ENCODE assay signal across 23 mouse cellular contexts in the genomic region with DNA sequence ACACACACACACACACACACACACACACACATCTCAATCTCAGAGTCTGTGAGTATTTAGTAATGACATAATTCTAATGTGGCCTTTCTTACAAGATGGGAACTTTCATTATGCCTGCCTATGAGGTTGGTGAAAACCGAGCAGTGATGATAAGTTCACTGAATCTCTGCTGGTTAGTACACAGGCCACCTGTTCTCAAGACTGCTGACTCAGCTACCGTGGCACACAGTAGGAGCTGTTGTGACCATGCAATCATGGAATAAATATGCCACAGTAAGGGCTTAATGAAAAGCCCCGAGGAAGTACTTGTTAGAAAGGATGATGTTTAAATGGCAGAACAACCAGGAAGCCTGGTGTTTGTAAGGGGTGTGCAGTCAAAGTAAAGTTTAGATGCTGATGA.
DNase-seq lines count a peak whose midpoint lies in the region; ATAC-seq and TF ChIP-seq lines count a peak whose summit lies in the region.
"Had no signal": no experiment of that assay in that cellular context is flagged by ENCODE, and none has a peak within 500 bp of the region (broad histone marks: within the 10 kb centered on the region; RNA-seq: fewer than 3 reads in every experiment).

No protein-coding gene starts in this region.

- TF ChIP-seq RAD21 in CH12.LX (IDR thresholded peaks at IDR 0.05; ENCODE audit: low read depth, low read length) = no peak

- no peak overlapping the region for H3K4me2 ChIP-seq in forebrain, embryonic 12.5 days
- H3K4me2 ChIP-seq in forebrain, embryonic 14.5 days (ENCODE audit: low read length) = no peak overlapping the region
- no peak overlapping the region for H3K4me2 ChIP-seq in CH12.LX (ENCODE audit: insufficient read depth, low read depth, poor library complexity, severe bottlenecking)
- H3K4me2 ChIP-seq in midbrain, embryonic 11.5 days = no peak overlapping the region

- no peak for DNase-seq in forebrain, embryonic 14.5 days (ENCODE audit: low spot score)
- DNase-seq in CH12.LX (ENCODE audit: extremely low read depth) = no peak
- DNase-seq in ES-E14 (ENCODE audit: low read depth, low spot score) = no peak
- no peak for DNase-seq in midbrain, embryonic 11.5 days (ENCODE audit: low spot score, missing footprints)
- no peak for DNase-seq in lung, postnatal 4 days
- DNase-seq: adrenal gland, adult 2 months; adrenal gland, adult 8-10 months; adrenal gland, postnatal 10 days; adrenal gland, postnatal 14 days; adrenal gland, postnatal 25 days; adrenal gland, postnatal 36 days; B cell, adult 2 months; cerebellum, adult 11 months; cerebellum, adult 11-12 months; cerebellum, adult 18-20 months; cerebellum, adult 2 months had no signal

- no peaks in the 10 kb centered on the region for H3K9me3 ChIP-seq in forebrain, embryonic 12.5 days
- H3K9me3 ChIP-seq in forebrain, embryonic 14.5 days (replicated peaks; ENCODE audit: control insufficient read depth, low read length) = no peaks in the 10 kb centered on the region
- H3K9me3 ChIP-seq in CH12.LX (replicated peaks; ENCODE audit: low read length) (no peaks in the 10 kb centered on the region), ES-E14 (ENCODE audit: control insufficient read depth, insufficient read depth, low read depth, low read length) (no peaks in the 10 kb centered on the region)
- no peaks in the 10 kb centered on the region for H3K9me3 ChIP-seq in midbrain, embryonic 11.5 days (ENCODE audit: control insufficient read depth, low read length)
- H3K9me3 ChIP-seq: G1E had no signal

- WGBS in forebrain, embryonic 12.5 days = 83% methylated on average over 3 of the region's 3 CpGs
- WGBS in forebrain, embryonic 14.5 days = 84% methylated on average over 3 of the region's 3 CpGs
- 73% methylated on average over 3 of the region's 3 CpGs for WGBS in midbrain, embryonic 11.5 days

- in situ Hi-C loops in CH12.LX (cut with MboI; ENCODE audit: low pct_ligation_motif_present, low pct_unique_long_range_greater_than_20kb, low sequenced_read_pairs) = no loop called here
- in situ Hi-C loops in ES-E14 (cut with MboI; ENCODE audit: low sequenced_read_pairs in 2 of 2, unreplicated experiment in 2 of 2) = no loop called here

- H3K4me3 ChIP-seq in forebrain, embryonic 12.5 days (replicated peaks) = no peak overlapping the region
- H3K4me3 ChIP-seq in forebrain, embryonic 14.5 days (ENCODE audit: low read depth, low read length) = no peak overlapping the region
- no peak overlapping the region for H3K4me3 ChIP-seq in CH12.LX (replicated peaks in 1 of 3; ENCODE audit: low read depth in 2 of 3, low read length in 2 of 3, poor library complexity in 1 of 3)
- H3K4me3 ChIP-seq in ES-E14 (ENCODE audit: insufficient read depth in 1 of 2, low read depth in 1 of 2, low read length in 2 of 2, poor library complexity in 1 of 2, severe bottlenecking in 1 of 2) = no peak overlapping the region
- H3K4me3 ChIP-seq in midbrain, embryonic 11.5 days (ENCODE audit: low read depth, low read length) = no peak overlapping the region

- H3K9ac ChIP-seq in forebrain, embryonic 12.5 days = no peak overlapping the region
- H3K9ac ChIP-seq in forebrain, embryonic 14.5 days (ENCODE audit: low read length) = no peak overlapping the region
- no peak overlapping the region for H3K9ac ChIP-seq in CH12.LX (ENCODE audit: insufficient read depth, low read depth)
- no peak overlapping the region for H3K9ac ChIP-seq in ES-E14 (ENCODE audit: insufficient read depth, low read depth, low read length, poor library complexity, severe bottlenecking)
- no peak overlapping the region for H3K9ac ChIP-seq in midbrain, embryonic 11.5 days (ENCODE audit: low read length)

- H3K79me2 ChIP-seq in CH12.LX (replicated peaks; ENCODE audit: control insufficient read depth, extremely low read depth, insufficient read depth, poor library complexity, severe bottlenecking) = no peaks in the 10 kb centered on the region

- H3K27ac ChIP-seq in forebrain, embryonic 12.5 days = no peak overlapping the region
- H3K27ac ChIP-seq in forebrain, embryonic 14.5 days (ENCODE audit: low read depth, low read length) = no peak overlapping the region
- no peak overlapping the region for H3K27ac ChIP-seq in CH12.LX (ENCODE audit: insufficient read depth, low read depth)
- H3K27ac ChIP-seq in ES-E14 (ENCODE audit: insufficient read depth, low read depth, low read length, poor library complexity, severe bottlenecking) = no peak overlapping the region
- no peak overlapping the region for H3K27ac ChIP-seq in midbrain, embryonic 11.5 days (ENCODE audit: low read depth, low read length)

- H3K4me1 ChIP-seq in forebrain, embryonic 12.5 days = no peaks in the 10 kb centered on the region
- H3K4me1 ChIP-seq in forebrain, embryonic 14.5 days (ENCODE audit: control insufficient read depth, insufficient read depth, low read length) = no peaks in the 10 kb centered on the region
- H3K4me1 ChIP-seq in CH12.LX (ENCODE audit: control insufficient read depth in 1 of 2, insufficient read depth in 2 of 2) = no peaks in the 10 kb centered on the region
- no peaks in the 10 kb centered on the region for H3K4me1 ChIP-seq in ES-E14 (ENCODE audit: control insufficient read depth in 2 of 2, insufficient read depth in 2 of 2, low read length in 2 of 2, poor library complexity in 1 of 2)
- no peaks in the 10 kb centered on the region for H3K4me1 ChIP-seq in midbrain, embryonic 11.5 days (ENCODE audit: control insufficient read depth, insufficient read depth, low read length)

- peak; percentile 27; the same call in 1 of the 2 replicates for ATAC-seq in forebrain, embryonic 12.5 days (ENCODE audit: low FRiP score)
- ATAC-seq in forebrain, embryonic 14.5 days = no peak
- 0 out of 2 replicates have a peak, but pooled peaks have one; percentile 15 for ATAC-seq in megakaryocyte, adult 5-6 weeks (ENCODE audit: poor library complexity, severe bottlenecking)
- no peak for ATAC-seq in midbrain, embryonic 11.5 days (ENCODE audit: low FRiP score)
- no peak for ATAC-seq in monocyte, adult 5-6 weeks (replicated peaks; ENCODE audit: insufficient number of reproducible peaks, low FRiP score, low TSS enrichment, poor library complexity, severe bottlenecking)
- ATAC-seq: activated CD4-positive, CD25-positive, alpha-beta regulatory T cell, adult 4 months; CD4-positive, CD25-positive, alpha-beta regulatory T cell, adult 4 months; Patski had no signal

- H3K36me3 ChIP-seq in forebrain, embryonic 12.5 days (replicated peaks) = no peaks in the 10 kb centered on the region
- no peaks in the 10 kb centered on the region for H3K36me3 ChIP-seq in forebrain, embryonic 14.5 days (ENCODE audit: control insufficient read depth, insufficient read depth, low read length)
- no peaks in the 10 kb centered on the region for H3K36me3 ChIP-seq in CH12.LX (replicated peaks in 1 of 2; ENCODE audit: control insufficient read depth in 1 of 2, insufficient read depth in 1 of 2, low read length in 1 of 2)
- H3K36me3 ChIP-seq in ES-E14 (ENCODE audit: control insufficient read depth, insufficient read depth, low read length, poor library complexity, severe bottlenecking) = no peaks in the 10 kb centered on the region
- no peaks in the 10 kb centered on the region for H3K36me3 ChIP-seq in midbrain, embryonic 11.5 days (ENCODE audit: control insufficient read depth, insufficient read depth, low read length)
- H3K36me3 ChIP-seq: G1E had no signal

- TF ChIP-seq EP300 in CH12.LX (IDR thresholded peaks at IDR 0.05; ENCODE audit: low read length) = no peak

- H3K27me3 ChIP-seq in forebrain, embryonic 12.5 days = no peaks in the 10 kb centered on the region
- no peaks in the 10 kb centered on the region for H3K27me3 ChIP-seq in forebrain, embryonic 14.5 days (replicated peaks; ENCODE audit: control insufficient read depth, insufficient read depth, low read length)
- H3K27me3 ChIP-seq in CH12.LX (replicated peaks) = no peaks in the 10 kb centered on the region
- H3K27me3 ChIP-seq in midbrain, embryonic 11.5 days (ENCODE audit: control insufficient read depth, insufficient read depth, low read length) = no peaks in the 10 kb centered on the region
- H3K27me3 ChIP-seq: Patski had no signal

- TF ChIP-seq POLR2A in CH12.LX (IDR thresholded peaks at IDR 0.05; ENCODE audit: low read depth, low read length) = no peak

- dilution Hi-C loops in CH12.LX (cut with MboI; ENCODE audit: extremely low pct_ligation_motif_present, extremely low pct_unique_long_range_greater_than_20kb, low sequenced_read_pairs) = no loop called here

- no peak for TF ChIP-seq CTCF in CH12.LX (conservative IDR thresholded peaks at IDR 0.05 in 1 of 2, IDR thresholded peaks at IDR 0.05 in 1 of 2; ENCODE audit: low read depth in 2 of 2, low read length in 2 of 2)

TF ChIP-seq in CH12.LX, 34 proteins besides CTCF, POLR2A, EP300 and RAD21:
- TF ChIP-seq ZNF384 (IDR thresholded peaks at IDR 0.05; ENCODE audit: low read depth, low read length) (no peak), ZKSCAN1 (IDR thresholded peaks at IDR 0.05; ENCODE audit: borderline replicate concordance, low read depth, low read length) (0 out of 2 replicates have a peak, but pooled peaks have one; percentile 9), SMC3 (IDR thresholded peaks at IDR 0.05; ENCODE audit: low read depth, low read length) (no peak), MAFK (IDR thresholded peaks at IDR 0.05; ENCODE audit: insufficient replicate concordance, low read length) (peak; percentile 63; the same call in 1 of the 2 replicates), CHD2 (IDR thresholded peaks at IDR 0.05; ENCODE audit: low read length) (no peak), ZMIZ1 (IDR thresholded peaks at IDR 0.05; ENCODE audit: low read depth, low read length) (no peak), BHLHE40 (IDR thresholded peaks at IDR 0.05; ENCODE audit: low read depth, low read length) (no peak), RCOR1 (conservative IDR thresholded peaks at IDR 0.05; ENCODE audit: low read depth, low read length) (no peak)
TF ChIP-seq in CH12.LX: peak in this region for 2.

TF ChIP-seq in ES-E14, 5 proteins besides CTCF, POLR2A, EP300 and RAD21:
- TF ChIP-seq MAFK (IDR thresholded peaks at IDR 0.05; ENCODE audit: insufficient read depth, low read depth, low read length) (peak; percentile 60), ZNF384 (IDR thresholded peaks at IDR 0.05; ENCODE audit: low read depth, low read length) (no peak)

Comparison
In these comparisons a context has a peak if more than half of its experiments do, and no peak if none do; other contexts are left out.
1. ATAC-seq: peak in forebrain, embryonic 12.5 days (single experiment) and megakaryocyte, adult 5-6 weeks (single experiment); none in forebrain, embryonic 14.5 days (single experiment), midbrain, embryonic 11.5 days (single experiment) and monocyte, adult 5-6 weeks (single experiment).